Mouse (Mus musculus): ENCODE measurements around the gene Cdk17.

- TF ChIP-seq CTCF (IDR thresholded peaks at IDR 0.05; ENCODE audit: control insufficient read depth, insufficient read depth, insufficient replicate concordance, low read depth, low read length) (no peak), POLR2A (IDR thresholded peaks at IDR 0.05; ENCODE audit: control insufficient read depth, low read depth, low read length) (no peak)
Observed at GRCm38 (mm10) chr10:93129345-93129744, 31.3 kb upstream of the Cdk17 start.
